Mouse (Mus musculus) left cerebral cortex, postnatal 25 days (tissue): ENCODE data around the gene Zfp983. TPM values are rescaled to one million over a fixed set of nuclear protein-coding genes. Genes with fewer than 3 reads are reported as not detected.

Source experiments
- total RNA-seq, 2 experiments: library from RNA; stranded (reverse); gene quantifications; 2 replicates each; pipeline ENCODE4 v1.2.3; 2021

Gene Zfp983
- total RNA-seq, 2 experiments from 2014 or later: 10.9 to 13.8 TPM

Other genes with a start within 250 kb of the Zfp983 start
- 1 to 10 TPM in 1 of 2 experiments, under 1 TPM in 1; 0.64 to 1.0 TPM for gene Zfp54, start 227.4 kb upstream of the Zfp983 start, total RNA-seq
- 1 to 10 TPM; 4.0 to 4.6 TPM for gene Zfp51, start 200.2 kb upstream of the Zfp983 start, total RNA-seq
- gene Zfp53, start 161.6 kb upstream of the Zfp983 start, total RNA-seq: 1 to 10 TPM; 4.0 to 4.7 TPM
- gene Zfp52, start 115.1 kb upstream of the Zfp983 start, total RNA-seq: 1 to 10 TPM; 6.0 to 6.3 TPM
- gene Zfp948, start 83.6 kb upstream of the Zfp983 start, total RNA-seq: 10 to 100 TPM; 11.9 to 12.1 TPM
- 1 to 10 TPM; 5.2 to 5.4 TPM for gene Gm10226, start 41.2 kb downstream of the Zfp983 start, total RNA-seq
- gene Zfp760, start 57.1 kb downstream of the Zfp983 start, total RNA-seq: 1 to 10 TPM; 8.1 to 8.7 TPM
- gene Zfp229, start 80.2 kb downstream of the Zfp983 start, total RNA-seq: 1 to 10 TPM; 3.6 to 5.0 TPM
- under 1 TPM; 0.66 TPM for gene Zfp820, start 195.1 kb downstream of the Zfp983 start, total RNA-seq